Mouse (Mus musculus) lung, postnatal 4 days (tissue): ENCODE measurements around the gene Arhgap4.

Experiments used
- DNase-seq, 2 experiments: peaks; one replicate each; pipeline ENCODE4 v3.0.0; 2021

The Arhgap4 gene

DNA sequence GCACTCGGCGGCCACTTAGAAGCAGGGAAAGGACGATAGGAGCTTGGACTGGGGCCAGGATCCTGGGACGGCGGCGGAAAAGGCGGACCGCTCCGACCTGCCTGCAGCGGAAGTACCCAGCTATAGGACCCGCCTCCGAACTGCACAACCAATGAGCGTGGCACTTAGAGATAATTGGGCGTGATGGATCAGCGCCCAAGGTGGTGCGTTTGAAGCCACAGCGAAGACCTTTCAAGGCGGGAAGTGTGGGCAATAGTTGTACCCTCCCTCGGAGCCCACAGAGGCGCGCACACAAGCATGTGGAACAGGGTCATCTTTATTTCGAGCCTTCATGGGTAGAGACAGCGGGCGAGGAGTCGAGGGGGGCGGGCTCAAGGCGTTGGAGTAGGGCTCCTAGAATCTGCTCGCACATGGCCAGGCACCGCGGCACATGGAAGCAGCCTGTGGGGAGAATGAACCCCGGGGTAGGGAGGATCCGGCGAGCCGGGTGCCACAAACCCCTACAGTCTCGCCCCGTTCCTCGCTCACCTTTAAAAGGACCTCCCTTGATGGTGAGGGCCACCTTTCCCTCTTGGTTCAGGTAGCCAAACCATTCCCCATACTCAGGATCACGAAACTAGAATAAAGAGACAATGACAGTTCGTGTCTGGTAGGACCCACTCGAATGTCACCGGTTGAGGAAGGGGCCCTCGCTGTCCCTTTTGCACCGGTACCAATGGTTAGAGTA, at the start of gene Arhgap4, which contains the start of gene Naa10:
Gene Arhgap4, minus strand, starts transcription at position 48 of the 727 bp plus-strand sequence.
Gene Naa10, minus strand, starts transcription at position 122 of the 727 bp plus-strand sequence.
- DNase-seq: peak; percentile 90 to 93

DNA sequence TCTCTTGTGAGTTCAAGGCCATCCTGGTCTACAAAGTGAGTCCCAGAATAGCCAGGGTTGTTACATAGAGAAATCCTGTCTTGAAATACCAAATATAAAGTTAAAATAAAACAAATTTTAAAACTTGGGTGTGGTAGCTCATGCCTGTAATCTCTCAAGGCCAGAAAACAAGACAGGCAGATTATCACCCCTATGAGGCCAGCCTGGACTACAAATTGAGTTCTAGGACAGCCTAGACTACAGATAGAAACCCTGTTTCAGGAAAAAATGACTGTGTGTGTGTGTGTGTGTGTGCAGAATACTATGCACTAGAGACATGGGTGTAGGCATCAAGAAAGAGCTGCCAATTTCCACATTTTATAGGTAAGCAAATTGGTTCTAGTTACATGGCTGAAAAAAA, 49.1 kb upstream of the Arhgap4 start:
- no peak for DNase-seq

DNA sequence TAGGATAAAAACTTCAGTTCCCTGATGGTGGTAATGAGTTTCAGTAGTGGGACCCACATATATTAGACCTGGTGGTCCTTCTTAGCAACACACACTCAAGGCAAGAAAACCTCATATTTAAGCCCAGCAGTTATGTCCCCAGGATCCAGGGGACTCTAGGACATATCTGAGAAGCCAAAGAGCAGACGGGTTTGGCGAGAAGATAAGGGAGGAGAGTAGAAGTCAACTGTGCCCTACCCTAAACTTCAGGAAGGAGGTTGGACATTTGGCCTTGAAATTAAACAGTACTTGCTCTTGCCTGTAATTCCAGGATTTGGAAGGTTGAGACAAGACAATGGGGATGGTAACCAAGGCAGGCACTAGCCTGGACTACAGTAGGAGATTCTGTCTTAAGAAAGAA, 48.1 kb upstream of the Arhgap4 start:
- DNase-seq: no peak

DNA sequence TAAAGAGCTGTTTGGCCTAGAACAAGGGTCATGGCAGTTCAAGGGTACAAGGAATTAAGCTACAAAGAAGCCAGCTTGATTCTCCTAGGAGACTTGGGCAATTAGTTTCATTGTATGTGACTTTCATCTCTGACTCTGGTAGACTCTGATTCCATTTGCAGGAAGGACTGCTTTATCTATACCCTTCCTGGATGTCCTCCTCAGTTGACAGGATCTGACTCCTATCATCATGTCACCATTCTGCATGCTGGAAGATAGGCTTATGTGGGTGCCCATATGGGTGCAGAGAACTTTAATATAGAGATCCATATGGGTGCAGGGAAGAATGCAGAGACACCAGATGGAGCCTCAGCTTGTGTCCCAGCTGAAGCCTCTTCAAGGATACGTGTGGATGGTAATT, 47.5 kb upstream of the Arhgap4 start:
- DNase-seq: no peak

DNA sequence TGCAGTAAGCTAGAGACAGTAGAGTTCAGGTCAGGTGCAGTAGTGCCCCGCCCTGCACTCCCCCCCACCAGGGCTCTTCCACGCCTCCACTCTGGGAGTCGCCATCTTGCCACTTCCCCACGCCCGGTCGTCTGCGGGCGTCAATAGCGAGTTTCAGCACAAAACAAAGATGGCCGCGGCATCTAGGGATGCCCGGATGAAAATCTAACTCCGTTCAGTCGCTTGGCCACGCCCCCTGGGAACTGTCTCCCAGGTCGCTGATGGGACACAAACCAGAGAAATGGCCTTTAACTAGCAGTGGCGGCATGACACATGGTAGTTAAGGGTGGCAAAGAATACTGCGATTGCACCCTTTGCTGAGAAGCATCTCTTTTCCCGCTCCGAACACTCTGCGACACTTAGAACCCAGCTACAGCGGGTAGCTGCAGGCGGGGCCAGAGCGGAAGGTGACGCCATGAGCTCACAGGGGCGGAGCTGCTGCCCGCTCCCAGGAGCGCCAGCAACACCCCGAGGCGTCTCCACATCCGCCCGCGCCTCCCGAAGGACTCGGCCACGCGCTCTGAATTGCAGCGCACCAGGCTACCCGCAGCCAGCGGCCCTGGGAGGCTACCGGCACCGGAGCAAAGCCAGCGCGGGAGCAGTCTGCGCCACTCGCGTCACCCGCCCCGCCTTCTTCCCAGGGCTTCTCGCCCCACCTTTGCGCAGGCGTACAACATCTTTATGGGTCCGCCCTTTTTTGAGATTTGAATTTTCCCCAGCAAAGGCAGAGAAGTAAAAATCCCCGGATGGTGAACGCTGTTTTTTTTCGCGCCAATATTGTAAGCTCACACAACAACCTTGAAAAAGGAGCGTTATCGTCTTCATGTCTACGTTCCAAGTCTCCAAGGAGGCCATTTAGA, 45.8 kb upstream of the Arhgap4 start:
- peak; percentile 90 to 93 for DNase-seq

DNA sequence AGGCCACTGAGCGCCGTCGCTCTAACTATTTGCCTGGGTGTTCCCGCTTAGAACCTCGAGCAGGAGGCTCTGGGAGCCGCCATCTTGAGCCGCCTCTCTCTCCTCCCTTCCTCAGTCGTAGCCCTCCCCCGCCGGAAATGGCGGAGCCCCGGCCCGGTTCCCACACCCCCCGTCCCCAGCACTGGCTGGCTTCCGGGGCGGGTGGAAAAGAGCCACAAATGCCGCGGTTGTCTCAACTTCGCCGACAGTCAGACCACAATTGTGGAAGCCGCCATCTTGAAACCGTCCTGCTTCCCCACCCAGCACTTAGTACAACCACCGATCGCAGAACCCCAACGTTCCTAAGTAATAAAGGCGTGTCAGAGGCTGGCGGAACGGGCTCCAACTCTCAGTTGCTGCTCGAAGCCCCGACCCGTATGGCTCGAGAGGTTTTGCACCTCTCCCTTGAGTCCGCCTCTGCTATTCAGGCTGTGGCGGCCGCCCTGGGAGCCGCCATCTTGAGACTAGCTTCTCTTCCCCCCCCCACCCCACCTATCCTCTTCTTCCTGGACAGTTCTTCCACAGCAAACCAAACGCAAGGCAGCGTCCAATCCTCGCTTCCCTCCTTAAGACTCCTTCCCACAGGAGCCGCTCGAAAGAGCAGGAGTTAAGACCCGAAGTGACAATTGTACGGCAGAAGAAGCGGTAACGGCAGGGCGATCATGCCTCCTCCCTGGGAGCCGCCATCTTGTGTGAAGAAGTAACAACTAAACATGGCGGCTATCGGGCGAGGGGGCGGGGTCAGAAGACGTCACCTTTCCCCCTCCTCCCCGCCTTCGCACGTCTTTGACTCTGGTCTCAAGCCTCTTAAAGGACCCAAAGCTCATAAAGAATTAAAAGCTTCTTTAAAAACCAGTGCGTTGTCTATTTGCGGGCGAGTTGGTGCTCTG, 44.8 kb upstream of the Arhgap4 start, which contains the start of gene Hcfc1:
Gene Hcfc1, minus strand, starts transcription at position 110 of the 929 bp plus-strand sequence.
- peak; percentile 91 to 94 for DNase-seq

DNA sequence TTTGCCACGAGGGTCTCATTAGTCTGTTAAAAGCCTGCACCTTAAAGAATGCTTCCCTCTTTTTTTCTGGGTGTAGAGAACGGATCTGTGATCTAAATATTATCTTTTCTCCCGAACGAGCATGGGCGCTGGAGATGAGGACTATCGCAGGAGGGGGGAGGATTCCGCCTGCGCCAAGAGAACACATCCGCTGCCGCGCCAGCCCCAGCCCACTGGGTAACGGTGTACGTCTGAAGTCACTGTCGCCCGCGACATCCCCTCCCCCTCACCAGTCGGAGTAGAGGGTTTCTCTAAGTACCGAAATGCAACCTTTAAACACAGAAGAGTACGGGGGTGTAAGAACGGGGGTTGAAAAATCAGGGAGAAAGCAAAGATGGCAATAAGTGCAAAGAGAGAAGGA, 43.6 kb upstream of the Arhgap4 start:
- DNase-seq: peak; percentile 63 to 69

DNA sequence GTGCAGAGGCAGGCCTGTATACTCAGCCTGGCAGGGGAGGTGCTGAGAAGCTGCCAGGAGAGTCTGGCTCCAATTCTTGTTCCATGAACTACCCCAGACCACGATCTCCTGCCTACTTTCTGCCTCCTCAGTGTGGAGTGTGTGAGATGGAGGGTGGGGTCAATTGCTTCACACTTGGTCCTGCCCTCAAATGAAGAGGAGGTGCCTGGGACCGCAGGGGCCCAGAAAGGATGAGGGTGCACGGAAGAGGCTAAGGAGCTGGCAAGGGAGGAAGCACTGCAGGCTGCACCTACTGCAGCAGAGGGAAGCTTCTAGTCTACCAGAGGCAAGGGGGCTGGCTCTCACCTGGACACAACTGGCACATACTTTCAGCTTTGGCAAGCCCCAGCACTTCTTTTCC, 42.7 kb upstream of the Arhgap4 start:
- peak; percentile 53 to 65 for DNase-seq

DNA sequence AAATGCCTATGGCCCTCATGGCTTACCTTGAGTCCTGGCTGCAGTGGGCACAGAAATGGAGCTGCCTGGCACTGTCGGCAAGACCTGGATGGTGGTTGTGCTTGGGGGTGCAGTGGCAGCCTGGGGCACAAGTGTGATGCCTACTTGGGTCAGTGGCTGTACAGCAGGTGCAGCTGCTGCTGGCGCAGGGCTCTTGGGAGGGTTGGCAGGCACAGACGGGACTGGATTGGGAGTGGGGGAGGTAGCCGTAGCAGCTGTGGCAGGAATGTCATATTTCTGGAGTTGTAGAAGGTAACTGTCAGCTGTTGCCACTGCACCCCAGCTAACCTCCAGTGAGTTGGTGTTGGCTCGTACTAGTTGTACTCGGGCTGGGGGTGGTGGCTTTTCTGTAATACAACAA, 33.3 kb upstream of the Arhgap4 start:
- DNase-seq: no peak

DNA sequence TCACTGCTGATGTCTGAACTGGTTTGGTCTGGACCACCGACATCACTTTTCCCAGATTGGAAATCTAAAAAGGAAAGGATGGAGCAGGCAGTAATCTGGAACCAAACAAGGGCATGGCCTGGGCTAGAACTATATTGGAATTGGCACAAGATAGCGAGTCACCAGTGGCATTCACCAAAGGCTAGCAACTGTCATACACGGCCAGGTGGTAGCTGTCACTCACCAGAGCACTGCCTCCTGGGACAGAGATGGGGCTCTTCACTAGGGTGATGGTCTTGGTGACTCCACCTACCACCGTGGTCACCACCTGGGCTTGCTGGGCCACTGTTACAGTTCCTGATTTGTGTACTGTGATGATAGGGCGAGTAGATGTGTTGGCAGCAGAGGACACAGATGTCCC, 30.9 kb upstream of the Arhgap4 start:
- DNase-seq: no peak

DNA sequence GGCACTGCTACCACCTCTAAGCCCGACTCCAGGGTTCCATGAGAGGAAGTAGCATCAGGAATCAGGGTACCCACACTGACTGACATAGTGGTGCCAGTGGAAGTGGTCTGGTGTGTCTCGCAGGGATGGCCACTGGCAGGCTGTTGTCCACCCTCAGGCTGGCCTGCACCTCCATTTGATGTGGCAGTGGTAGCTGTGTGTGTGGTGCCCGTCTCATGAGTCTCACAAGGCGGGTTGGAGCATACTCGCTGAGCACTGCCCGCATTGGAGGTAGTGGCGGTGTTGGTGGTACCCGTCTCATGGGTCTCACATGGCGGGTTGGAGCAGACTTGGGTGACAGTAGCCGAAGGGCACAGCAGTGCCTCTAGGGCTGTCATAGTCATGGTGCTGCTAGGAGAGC, 27.7 kb upstream of the Arhgap4 start:
- DNase-seq: no peak

DNA sequence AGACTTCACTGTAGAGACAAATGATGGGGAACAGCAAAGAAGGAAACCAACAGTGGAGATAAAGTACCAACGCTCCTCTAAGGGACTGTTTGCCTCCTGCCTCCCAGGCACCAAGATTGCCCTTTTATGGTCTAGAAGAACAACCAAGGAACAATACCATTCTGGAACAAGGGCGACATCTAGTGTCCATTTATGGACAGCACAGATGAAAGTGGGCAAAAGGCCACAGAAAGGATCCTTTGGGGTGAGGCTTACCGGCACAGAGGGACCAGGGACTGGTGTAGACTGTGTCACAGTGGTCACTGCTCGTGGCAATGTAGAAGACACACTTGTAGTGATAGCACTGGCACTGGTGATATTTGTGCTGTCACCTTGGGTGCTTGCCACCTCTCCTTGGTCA, 27.0 kb upstream of the Arhgap4 start:
- peak in 1 of 2 experiments; percentile 70 for DNase-seq

DNA sequence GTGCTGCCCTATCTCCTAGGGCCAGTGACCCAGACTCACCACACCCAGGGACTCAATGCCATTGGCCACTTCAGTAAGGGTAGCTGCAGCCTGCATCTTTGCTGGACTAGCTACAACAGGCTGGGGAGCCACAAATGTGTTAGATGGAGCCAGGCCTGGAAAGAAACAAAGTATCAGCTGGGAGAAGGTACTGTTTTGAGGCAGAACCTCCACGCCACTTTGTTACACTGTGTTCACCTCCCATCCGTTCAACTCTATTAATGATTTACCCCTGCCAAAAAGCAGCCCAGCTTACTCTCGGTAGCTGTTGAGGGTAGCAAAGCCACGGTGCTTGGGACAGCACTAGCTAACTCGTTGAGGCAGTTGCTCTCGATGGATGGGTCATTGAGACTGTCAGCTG, 25.2 kb upstream of the Arhgap4 start:
- no peak for DNase-seq

DNA sequence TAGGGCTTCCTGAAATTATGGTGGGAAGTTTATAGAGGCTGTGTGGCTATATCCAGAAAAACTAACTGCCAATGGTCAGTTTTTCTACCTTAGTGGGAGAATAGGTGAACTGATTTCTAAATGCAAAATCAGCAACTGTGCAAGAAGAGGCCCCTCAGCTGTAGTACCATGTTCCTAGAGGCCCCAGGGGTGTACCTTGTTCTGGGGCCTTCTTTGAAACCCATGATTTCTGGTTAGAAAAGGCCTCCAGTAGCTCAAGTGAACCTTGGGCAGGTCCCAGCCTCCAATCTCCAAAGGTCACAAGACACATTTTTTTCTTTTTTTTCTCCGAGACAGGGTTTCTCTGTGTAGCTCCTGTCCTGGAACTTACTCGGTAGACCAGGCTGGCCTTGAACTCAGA, 20.6 kb upstream of the Arhgap4 start:
- no peak for DNase-seq

DNA sequence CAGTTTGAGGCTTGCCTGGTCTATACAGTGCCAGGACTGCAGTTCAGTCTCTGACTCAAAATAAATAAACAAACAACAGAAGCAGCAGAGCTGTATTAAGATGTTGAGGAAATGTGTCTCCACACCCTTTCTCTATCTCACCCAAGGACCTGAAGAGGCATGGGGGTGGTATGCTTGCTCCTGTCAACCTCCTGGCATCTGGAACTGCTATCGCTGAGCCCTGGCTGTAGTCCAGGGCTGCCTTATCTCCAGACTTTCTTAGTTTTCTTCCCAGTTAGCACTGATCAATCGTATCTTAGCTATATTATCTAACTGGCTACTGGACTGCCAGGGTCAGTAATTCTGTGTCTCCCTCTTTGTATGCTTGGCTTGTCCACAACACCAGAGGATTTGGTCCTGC, 20.2 kb upstream of the Arhgap4 start:
- DNase-seq: no peak

DNA sequence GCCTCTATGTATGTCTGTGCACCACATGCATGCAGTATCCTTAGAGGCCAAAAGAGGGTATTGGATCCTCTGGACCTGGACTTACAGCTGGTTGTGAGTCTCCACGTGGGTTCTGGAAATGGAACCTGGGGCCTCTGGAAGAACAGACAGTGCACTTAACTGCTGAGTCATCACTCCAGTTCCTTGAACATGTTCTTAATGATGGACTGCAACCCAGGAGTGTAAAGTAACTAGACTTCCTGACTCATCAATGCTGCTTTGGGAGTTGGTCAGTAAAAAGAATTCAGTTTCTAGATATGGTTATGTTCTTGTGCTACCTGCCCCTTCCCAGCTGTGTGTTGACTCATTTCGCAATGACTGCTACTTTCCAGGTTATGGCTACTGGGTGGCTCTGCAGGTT, 10.2 kb upstream of the Arhgap4 start:
- DNase-seq: no peak

DNA sequence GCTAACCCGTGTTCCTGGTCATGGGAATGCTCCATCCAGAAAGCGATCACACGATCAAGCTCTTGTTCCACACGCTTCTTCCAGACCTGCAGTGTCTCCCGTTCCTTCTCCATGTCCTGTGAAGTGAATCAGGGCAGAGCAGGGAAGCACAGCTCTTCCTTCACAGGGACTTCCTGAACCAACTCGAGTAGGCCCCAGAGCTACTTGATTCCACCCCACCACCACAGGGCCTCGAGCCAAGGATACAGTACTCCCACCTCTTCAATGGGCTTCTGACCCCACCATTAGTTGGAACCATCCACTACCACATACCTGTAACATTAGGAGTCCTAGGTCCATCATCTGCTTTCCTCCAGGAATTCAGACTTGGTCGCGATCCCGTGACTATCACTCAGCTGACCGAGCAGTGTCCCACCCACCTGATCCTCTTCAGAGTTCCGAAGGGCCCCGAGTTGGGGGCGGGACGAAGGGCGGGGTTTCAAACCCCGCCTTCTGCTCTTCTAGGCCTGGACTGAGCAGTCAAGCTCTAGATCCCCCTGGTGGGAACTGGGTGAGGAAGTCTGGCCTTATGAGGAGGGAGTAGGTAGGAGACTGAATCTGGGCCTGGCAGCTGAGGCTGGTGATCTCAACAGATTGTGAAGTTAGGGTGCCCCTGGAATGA, 8.9 kb upstream of the Arhgap4 start, which contains the start of gene Renbp:
Gene Renbp, minus strand, starts transcription at position 449 of the 661 bp plus-strand sequence.
- DNase-seq: peak; percentile 84 to 89

DNA sequence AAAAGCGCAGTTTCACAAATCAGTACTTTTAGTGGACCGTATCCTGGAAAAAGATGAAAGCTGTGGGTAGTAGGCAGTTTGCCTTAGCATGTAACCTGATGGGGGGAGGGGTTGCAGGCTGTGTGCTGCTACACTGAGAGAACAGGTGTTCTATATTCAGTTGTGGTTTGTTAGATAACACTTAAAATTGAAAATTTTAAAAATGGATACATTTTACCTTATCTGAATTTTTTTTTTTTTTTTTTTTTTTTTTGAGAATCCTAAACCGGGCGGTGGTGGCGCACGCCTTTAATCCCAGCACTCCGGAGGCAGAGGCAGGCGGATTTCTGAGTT, 846 bp upstream of the Arhgap4 start:
- DNase-seq: no peak

DNA sequence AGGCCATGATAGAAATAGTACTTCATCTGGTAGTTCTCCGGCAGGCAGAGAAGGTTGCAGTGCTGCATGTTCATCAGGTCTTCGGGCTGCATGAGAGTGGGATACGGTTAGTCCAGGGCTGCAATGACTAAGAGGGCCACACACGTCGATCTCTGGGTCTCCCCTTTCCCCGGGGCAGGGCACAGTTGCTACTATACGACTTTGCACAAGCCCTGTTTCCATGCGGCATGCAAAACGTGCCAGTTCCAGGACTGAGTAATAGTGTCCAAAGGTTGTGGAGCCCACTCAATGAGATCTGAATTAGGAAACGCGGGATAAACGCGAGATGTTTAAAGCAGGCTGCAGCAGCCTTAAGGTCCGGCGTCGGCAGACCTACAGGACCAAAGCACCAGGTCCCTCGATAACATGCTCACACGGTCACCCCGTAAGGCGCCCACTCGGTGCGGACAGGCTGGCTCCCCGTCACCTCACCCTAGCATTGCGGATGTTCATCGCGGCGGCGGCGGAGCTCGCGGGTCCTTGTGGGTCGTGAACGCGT, 316 bp downstream of the Arhgap4 start:
- DNase-seq: no peak

DNA sequence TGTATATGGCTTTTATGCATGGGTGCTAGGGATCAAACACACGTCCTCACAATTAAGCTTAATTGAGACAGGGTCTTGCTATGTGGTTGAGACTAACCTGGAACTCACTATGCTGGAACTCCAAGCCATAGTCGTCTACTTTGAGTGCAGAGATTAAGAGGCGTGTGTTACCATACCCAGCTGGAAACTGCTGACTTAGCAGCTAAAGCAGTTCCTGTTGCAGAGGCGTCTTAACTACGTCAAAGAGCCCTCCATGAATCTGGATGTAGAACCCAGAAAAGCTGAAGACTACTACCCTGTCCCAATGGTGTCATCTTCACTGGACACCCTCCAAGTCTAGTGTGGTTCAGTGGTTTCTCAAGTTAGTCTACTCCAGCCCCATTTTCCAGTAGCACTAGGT, 3.0 kb downstream of the Arhgap4 start:
- DNase-seq: no peak

DNA sequence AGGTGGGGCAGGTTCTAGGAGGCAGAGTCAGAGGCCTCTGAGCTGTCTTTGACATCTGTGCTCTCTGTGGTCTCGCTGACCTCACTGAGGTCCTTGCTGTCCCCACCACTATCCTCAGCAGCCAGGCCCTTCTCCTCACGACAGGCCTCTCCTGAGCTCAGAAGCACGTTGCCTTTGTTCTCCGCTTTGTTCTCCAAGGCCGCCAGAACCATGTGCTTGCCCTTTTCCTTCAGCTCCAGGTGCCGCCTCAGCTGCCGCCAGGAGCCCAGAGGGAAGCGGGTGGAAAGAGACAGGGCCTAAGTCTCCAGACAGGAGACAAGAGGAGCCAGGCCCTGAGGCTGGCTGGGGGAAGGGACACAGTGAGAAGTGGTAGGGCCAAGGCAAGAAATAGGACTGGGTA, 4.7 kb downstream of the Arhgap4 start:
- no peak for DNase-seq
